Mouse (Mus musculus) ES-Bruce4 (cell line): ENCODE measurements at regions not wholly inside any gene's neighbourhood (a gene's known extent, or its start where the extent isn't known, plus 50 kb on each side); places are given as distances from the start of the nearest gene placed in this dataset.

Experiments
- CTCF ChIP-seq: IDR thresholded peaks from one replicate; pipeline ENCODE4 v1.8.1; 2011; ENCODE audit warnings: low read depth, low read length
- POLR2A ChIP-seq: IDR thresholded peaks from one replicate; pipeline ENCODE4 v1.8.1; 2011; ENCODE audit warnings: low read length; ENCODE audit not compliant: insufficient read depth

DNA sequence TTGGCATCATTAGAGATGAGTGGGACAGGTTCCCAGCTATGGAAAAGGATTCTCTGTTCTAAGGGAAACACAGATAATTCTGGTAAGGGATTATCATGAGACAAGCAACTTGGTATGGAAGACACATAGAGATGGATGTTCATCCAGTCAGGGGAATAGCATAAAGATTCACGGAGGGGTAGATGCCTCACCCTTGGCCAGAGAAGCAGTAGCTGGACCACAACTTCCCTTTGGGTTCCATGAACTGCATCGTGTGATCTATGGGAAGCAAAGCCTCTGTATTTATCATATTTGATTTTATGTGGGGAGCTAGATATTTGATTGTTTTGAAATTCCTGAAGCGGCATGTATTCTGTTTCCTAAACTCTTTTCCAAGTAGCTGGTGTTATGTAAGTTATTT lies 236.3 kb upstream of the Kcnj16 start:
- TF ChIP-seq CTCF (no peak), POLR2A (no peak)
